Mouse (Mus musculus) forelimb bud, embryonic 11.5 days (tissue): ENCODE data around the gene Cdk5.
A peak's percentile ranks its signal among the peaks of the same experiment; 100 is the strongest.
"Not testable (repeated sequence)": the region's sequence is repeated elsewhere in the genome, so short reads cannot be mapped to it uniquely, and the experiment has no call there.

ENCODE experiments used
- DNase-seq: peaks from one replicate; pipeline ENCODE4 v3.0.0-alpha.2; 2012; ENCODE audit warnings: low read depth, low spot score

Cdk5 gene

GRCm38 (mm10) chr5:24399686-24400085, 23.6 kb downstream of the Cdk5 start:
- no peak for DNase-seq

GRCm38 (mm10) chr5:24396254-24396653, 27.1 kb downstream of the Cdk5 start:
- not testable (repeated sequence) for DNase-seq

GRCm38 (mm10) chr5:24394165-24394894, 29.0 kb downstream of the Cdk5 start:
- peak; percentile 97 for DNase-seq

- DNase-seq = peak; percentile 76
These were observed 29.8 kb downstream of the Cdk5 start, which contains the start of gene Abcb8 for GRCm38 (mm10) chr5:24393392-24393997. TSS of gene Abcb8 (plus strand) at chr5:24393663.

- no peak for DNase-seq
These were observed 30.6 kb downstream of the Cdk5 start for GRCm38 (mm10) chr5:24392724-24393123.

- no peak for DNase-seq
These were observed 31.5 kb downstream of the Cdk5 start, which contains the start of gene Atg9b for GRCm38 (mm10) chr5:24391864-24392263. TSS of gene Atg9b (minus strand) at chr5:24392143.

GRCm38 (mm10) chr5:24389658-24390020, 33.7 kb downstream of the Cdk5 start:
- no peak for DNase-seq

GRCm38 (mm10) chr5:24389011-24389657, 34.2 kb downstream of the Cdk5 start:
- peak; percentile 62 for DNase-seq

GRCm38 (mm10) chr5:24388246-24388915, 34.9 kb downstream of the Cdk5 start:
- no peak for DNase-seq

- DNase-seq = peak; percentile 52
These were observed 35.8 kb downstream of the Cdk5 start for GRCm38 (mm10) chr5:24387264-24388241.

- DNase-seq = no peak
These were observed 37.3 kb downstream of the Cdk5 start for GRCm38 (mm10) chr5:24385887-24386550.

- DNase-seq = no peak
These were observed 38.0 kb downstream of the Cdk5 start for GRCm38 (mm10) chr5:24385374-24385773.

GRCm38 (mm10) chr5:24384407-24384806, 38.9 kb downstream of the Cdk5 start:
- DNase-seq = no peak

- DNase-seq = peak; percentile 94
These were observed 40.1 kb downstream of the Cdk5 start for GRCm38 (mm10) chr5:24383026-24383859.

GRCm38 (mm10) chr5:24381988-24382387, 41.3 kb downstream of the Cdk5 start:
- no peak for DNase-seq

GRCm38 (mm10) chr5:24381486-24381885, 41.8 kb downstream of the Cdk5 start:
- DNase-seq = no peak

- no peak for DNase-seq
These were observed 42.8 kb downstream of the Cdk5 start for GRCm38 (mm10) chr5:24380499-24380898.

- DNase-seq = no peak
These were observed 43.8 kb downstream of the Cdk5 start for GRCm38 (mm10) chr5:24379501-24379900.

GRCm38 (mm10) chr5:24378700-24379099, 44.6 kb downstream of the Cdk5 start:
- no peak for DNase-seq
